Mouse (Mus musculus) kidney, postnatal 0 days (tissue): ENCODE results near the gene Sigirr. TPM values are rescaled to one million over a fixed set of nuclear protein-coding genes. Genes with fewer than 3 reads are reported as not detected.

Source experiments
- ATAC-seq: fragments of 200-750 bp; cut with Nextera tagmentation; replicated peaks from 2 replicates; pipeline ENCODE4 v1.8.0; 2017; ENCODE audit warnings: low read depth, moderate number of reproducible peaks, moderate TSS enrichment, moderate library complexity; ENCODE audit not compliant: low FRiP score
- DNase-seq: peaks from one replicate; pipeline ENCODE4 v3.0.0-alpha.2; 2016; ENCODE audit warnings: low spot score
- H3K27ac ChIP-seq: fragments of 300-500 bp; sonication (generic); 2 replicates; pipeline ENCODE4 v1.5.1; 2014; ENCODE audit warnings: mild to moderate bottlenecking
- H3K27me3 ChIP-seq: fragments of 300-500 bp; sonication (generic); 2 replicates; pipeline ENCODE4 v1.6.1; 2014; ENCODE audit warnings: low read length, mixed read lengths; ENCODE audit not compliant: insufficient read depth
- H3K36me3 ChIP-seq: fragments of 300-500 bp; sonication (generic); 2 replicates; pipeline ENCODE4 v1.6.1; 2014; ENCODE audit warnings: low read length, mixed read lengths; ENCODE audit not compliant: insufficient read depth
- H3K4me1 ChIP-seq: fragments of 300-500 bp; sonication (generic); replicated peaks from 2 replicates; pipeline ENCODE4 v1.6.1; 2014; ENCODE audit warnings: antibody characterized with exemption, low read length, mixed read lengths; ENCODE audit not compliant: insufficient read depth
- H3K4me2 ChIP-seq: fragments of 300-500 bp; sonication (generic); 2 replicates; pipeline ENCODE4 v1.6.1; 2014; ENCODE audit warnings: mild to moderate bottlenecking, low read length, moderate library complexity, mixed read lengths
- H3K4me3 ChIP-seq: fragments of 300-500 bp; sonication (generic); replicated peaks from 2 replicates; pipeline ENCODE4 v1.5.1; 2014; ENCODE audit warnings: low read depth, low read length
- H3K9ac ChIP-seq: fragments of 300-500 bp; sonication (generic); 2 replicates; pipeline ENCODE4 v1.6.1; 2014; ENCODE audit warnings: low read depth, low read length
- H3K9me3 ChIP-seq: fragments of 300-500 bp; sonication (generic); replicated peaks from 2 replicates; pipeline ENCODE4 v1.6.1; 2016; ENCODE audit warnings: low read length, inconsistent platforms, mixed read lengths
- CTCF ChIP-seq: IDR thresholded peaks from 2 replicates; pipeline ENCODE4 v1.5.1; 2016; ENCODE audit warnings: antibody characterized with exemption, low read depth, mild to moderate bottlenecking, moderate library complexity
- WGBS: fragments of 180-500 bp; shearing (Covaris S2); extraction: QIAGEN DNeasy Blood & Tissue Kit; methylation state at CpG from one replicate; pipeline ENCODE4 v1.1.7; 2014; 5-methylcytosine and 5-hydroxymethylcytosine counted together
- polyA plus RNA-seq: library from polyadenylated mRNA; unstranded; fragments of >200 nt; fragmentation: Nextera tagmentation; extraction: Ambion mirVana; gene quantifications from 2 replicates; pipeline ENCODE4 v1.2.1, GENCODE M21; 2015

The Sigirr gene
- polyA plus RNA-seq, 1 experiment from 2014 or later: 54.1 TPM

DNA sequence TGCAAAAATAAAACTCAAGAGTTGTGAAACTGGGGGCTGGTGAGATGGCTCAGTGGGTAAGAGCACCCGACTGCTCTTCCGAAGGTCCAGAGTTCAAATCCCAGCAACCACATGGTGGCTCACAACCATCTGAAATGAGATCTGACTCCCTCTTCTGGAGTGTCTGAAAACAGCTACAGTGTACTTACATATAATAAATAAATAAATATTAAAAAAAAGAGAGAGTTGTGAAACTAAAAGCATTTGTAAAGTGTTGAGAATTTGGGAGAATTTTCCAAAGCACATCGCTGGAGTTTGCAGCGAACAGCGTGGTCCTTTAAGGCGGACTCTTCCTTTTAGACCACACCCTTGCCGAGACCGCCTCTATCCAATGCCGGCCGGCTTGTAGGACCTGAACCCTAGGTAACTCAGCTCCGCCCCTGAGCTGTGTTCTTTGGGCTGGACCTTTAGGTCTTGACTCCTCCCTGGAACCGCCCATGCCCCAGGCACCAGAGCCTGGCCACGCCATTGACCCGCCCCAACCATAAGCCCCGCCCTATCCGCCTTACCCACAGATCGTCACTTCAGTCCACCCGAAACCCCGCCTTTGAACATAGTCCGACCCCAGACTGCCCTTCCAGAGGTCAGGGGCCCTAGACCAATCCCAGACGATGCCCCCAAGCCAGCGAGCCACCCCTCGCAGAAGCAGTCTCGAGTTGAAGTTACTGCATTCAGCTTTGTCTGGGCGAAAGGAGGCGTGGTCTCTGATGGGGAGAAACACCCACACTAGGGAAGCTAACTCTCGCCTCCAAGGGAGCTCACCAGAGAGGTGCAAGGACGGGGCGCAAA, 22.5 kb upstream of the Sigirr start:
- H3K4me3 ChIP-seq: peak overlapping the region; percentile 50
- H3K36me3 ChIP-seq: no peaks in the 10 kb centered on the region
- no peak for TF ChIP-seq CTCF
- WGBS: 1% methylated on average over 29 of the region's 29 CpGs
- H3K9me3 ChIP-seq: no peaks in the 10 kb centered on the region
- ATAC-seq (peak; percentile 97), DNase-seq (peak; percentile 98)
- no peaks in the 10 kb centered on the region for H3K4me1 ChIP-seq
- peak overlapping the region; percentile 66 for H3K4me2 ChIP-seq
- peak overlapping the region; percentile 60 for H3K9ac ChIP-seq
- peak overlapping the region; percentile 81 for H3K27ac ChIP-seq
- no peaks in the 10 kb centered on the region for H3K27me3 ChIP-seq

GRCm38 (mm10) chr7:141122245-141122644, 21.9 kb upstream of the Sigirr start, which contains the start of gene Ptdss2:
Gene Ptdss2 (plus strand): TSS chr7:141122382.
- no peak for TF ChIP-seq CTCF
- no peaks in the 10 kb centered on the region for H3K27me3 ChIP-seq
- DNase-seq (peak; percentile 44), ATAC-seq (no peak)
- no peaks in the 10 kb centered on the region for H3K36me3 ChIP-seq
- peak within 1 kb of the TSS; percentile 81 for H3K27ac ChIP-seq
- no peaks in the 10 kb centered on the region for H3K9me3 ChIP-seq
- H3K9ac ChIP-seq: peak within 1 kb of the TSS; percentile 60
- 45% methylated on average over 14 of the region's 14 CpGs for WGBS
- H3K4me1 ChIP-seq: no peaks in the 10 kb centered on the region
- H3K4me2 ChIP-seq: peak within 1 kb of the TSS; percentile 66
- peak within 1 kb of the TSS; percentile 50 for H3K4me3 ChIP-seq

DNA sequence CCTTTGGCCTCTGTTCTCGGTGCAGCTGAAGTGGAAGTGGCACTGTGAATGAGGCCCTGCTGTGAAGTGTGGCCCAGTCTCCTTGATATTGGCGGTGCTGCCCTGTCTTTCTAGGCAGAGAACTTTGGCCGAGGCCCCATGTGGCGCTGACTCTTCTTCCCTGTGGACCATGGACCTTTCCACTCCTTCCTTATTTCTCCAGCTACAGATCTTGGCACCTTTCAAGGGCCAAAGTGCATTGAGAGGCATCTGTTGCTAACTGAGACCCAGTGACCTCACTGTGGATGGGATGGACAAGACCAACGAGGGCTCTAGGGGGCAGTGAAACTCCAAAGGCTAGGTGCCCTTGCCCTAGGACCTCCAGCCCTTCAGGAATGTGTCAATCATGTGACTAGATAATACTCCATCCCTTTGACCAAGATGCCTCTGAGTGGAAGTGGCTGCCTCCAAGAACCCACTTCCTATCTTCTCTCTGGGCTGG, 20.7 kb upstream of the Sigirr start:
- Histone ChIP-seq H3K4me3 (no peak overlapping the region), H3K9me3 (no peaks in the 10 kb centered on the region), H3K36me3 (no peaks in the 10 kb centered on the region), H3K27ac (no peak overlapping the region), H3K9ac (no peak overlapping the region), H3K4me2 (no peak overlapping the region), H3K4me1 (no peaks in the 10 kb centered on the region), H3K27me3 (no peaks in the 10 kb centered on the region)
- WGBS: 76% methylated on average over 5 of the region's 5 CpGs
- peak; percentile 48 for ATAC-seq
- peak; percentile 25 for DNase-seq
- peak; percentile 23; the same call in 1 of the 2 replicates for TF ChIP-seq CTCF

DNA sequence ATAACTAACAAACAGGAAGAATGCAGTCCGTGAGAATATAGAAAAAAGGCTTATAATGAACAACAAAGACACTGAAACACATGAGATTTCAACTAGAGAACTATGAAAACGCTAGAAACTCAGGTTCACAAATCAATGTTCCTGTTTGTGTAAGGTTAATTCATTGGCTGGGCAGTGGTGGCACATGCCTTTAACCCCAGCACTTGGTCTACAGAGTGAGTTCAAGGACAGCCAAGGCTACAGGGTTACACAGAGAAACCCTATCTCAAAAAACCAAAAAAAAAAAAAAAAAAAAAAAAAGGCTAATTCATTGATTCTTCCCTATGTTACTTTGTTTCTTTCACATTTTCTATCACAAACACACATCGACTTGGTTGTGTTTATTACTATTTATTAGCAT, 20.2 kb upstream of the Sigirr start:
- no peak overlapping the region for H3K4me3 ChIP-seq
- ATAC-seq (no peak), DNase-seq (no peak)
- H3K4me2 ChIP-seq: no peak overlapping the region
- no peak overlapping the region for H3K9ac ChIP-seq
- H3K27ac ChIP-seq: no peak overlapping the region
- H3K9me3 ChIP-seq: no peaks in the 10 kb centered on the region
- no peaks in the 10 kb centered on the region for H3K27me3 ChIP-seq
- no peaks in the 10 kb centered on the region for H3K4me1 ChIP-seq
- no peak for TF ChIP-seq CTCF
- no peaks in the 10 kb centered on the region for H3K36me3 ChIP-seq
- 68% methylated on average over 3 of the region's 3 CpGs for WGBS

DNA sequence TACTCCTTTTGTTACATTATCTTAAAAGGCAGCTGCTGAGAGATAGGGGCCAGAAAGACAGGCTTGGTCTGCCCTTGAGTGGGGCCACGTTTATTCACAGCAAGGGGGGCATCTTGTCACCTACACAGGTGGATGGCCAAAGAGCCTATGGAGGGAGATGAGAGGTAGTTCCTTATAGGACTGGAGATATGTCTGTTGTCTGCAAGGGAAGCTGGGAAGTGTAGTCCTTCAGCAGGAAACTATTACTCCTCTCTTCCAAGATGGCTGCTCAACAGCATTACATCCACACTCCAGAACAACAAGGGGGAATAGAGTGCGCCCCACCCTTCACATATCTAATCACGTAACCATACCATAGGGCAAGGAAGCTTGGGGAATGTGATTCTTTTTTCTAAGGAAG, 19.1 kb upstream of the Sigirr start:
- Histone ChIP-seq H3K4me2 (no peak overlapping the region), H3K36me3 (no peaks in the 10 kb centered on the region), H3K4me3 (no peak overlapping the region), H3K27me3 (no peaks in the 10 kb centered on the region), H3K27ac (no peak overlapping the region), H3K9ac (no peak overlapping the region), H3K4me1 (no peaks in the 10 kb centered on the region), H3K9me3 (no peaks in the 10 kb centered on the region)
- DNase-seq (no peak), ATAC-seq (no peak)
- TF ChIP-seq CTCF: no peak
- 79% methylated on average over 3 of the region's 3 CpGs for WGBS

DNA sequence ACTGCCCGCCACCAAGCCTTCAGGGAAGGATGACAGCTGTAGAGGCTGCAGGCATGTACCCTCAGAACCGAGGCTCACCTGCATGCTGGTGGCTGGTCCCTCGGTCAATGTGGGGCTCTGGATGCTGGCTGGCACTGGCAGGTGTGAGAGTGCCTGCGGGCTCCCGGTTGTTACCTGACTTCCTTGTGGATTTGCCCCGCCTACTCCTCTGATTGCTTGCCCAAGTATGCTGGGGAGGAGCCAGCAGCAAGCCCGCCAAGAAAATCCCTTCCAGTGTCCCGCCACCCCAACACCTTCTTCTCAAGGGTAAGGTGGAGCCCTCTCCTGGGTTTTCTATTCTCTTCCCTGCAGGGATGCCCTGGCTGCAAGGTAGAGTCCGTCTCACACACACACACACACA, 17.3 kb upstream of the Sigirr start, which contains the start of gene Ano9:
TSS of gene Ano9 (minus strand) at position 171 of the 400 bp plus-strand sequence.
- ATAC-seq: no peak; the same call in 1 of the 2 replicates
- no peak for TF ChIP-seq CTCF
- 14% methylated on average over 9 of the region's 9 CpGs for WGBS

More for the DNA sequence above, 17.3 kb upstream of the Sigirr start, which contains the start of gene Ano9:
- Histone ChIP-seq H3K4me1 (no peaks in the 10 kb centered on the region), H3K27ac (no peak within 1 kb of the TSS), H3K4me2 (peak within 1 kb of the TSS; percentile 42), H3K27me3 (no peaks in the 10 kb centered on the region), H3K9me3 (no peaks in the 10 kb centered on the region), H3K36me3 (no peaks in the 10 kb centered on the region), H3K4me3 (no peak within 1 kb of the TSS), H3K9ac (0 out of 2 replicates have a peak within 1 kb of the TSS, but pooled peaks have one; percentile 18)
- peak; percentile 28 for DNase-seq
